Comparison of ENCODE assay signal across 16 mouse cellular contexts in the genomic region with DNA sequence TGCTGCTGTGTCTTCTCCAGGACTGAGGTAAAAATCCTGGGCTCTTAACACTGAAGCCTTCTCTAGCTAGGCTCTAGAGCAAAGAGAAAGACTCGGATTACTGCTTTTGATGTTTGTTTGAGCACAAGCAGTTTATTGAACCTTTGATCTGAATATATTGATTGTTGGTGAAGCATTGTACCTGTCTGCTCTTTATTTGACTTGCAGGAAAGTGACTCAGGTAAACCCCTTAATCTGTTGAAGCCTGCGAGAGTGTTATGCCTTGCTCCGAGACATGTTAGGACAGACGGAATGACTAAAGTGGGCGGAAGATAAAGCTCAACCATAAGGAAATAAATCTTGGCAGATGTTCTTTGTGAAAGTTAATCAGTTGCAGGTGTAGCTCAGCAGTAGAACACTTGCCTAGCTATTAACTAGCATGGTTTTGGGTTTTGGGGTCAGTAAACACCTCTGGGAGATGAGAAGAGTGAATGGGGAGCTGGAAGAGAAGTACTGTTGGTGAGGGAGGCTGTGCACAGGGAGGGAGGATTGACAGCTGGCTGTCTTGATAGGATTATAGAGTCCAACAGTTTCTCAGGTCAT.
"Had no signal": no experiment of that assay in that cellular context is flagged by ENCODE, and none has a peak within 500 bp of the region (broad histone marks: within the 10 kb centered on the region; RNA-seq: fewer than 3 reads in every experiment).

No protein-coding gene starts in this region.

- H3K9ac ChIP-seq: lung, embryonic 14.5 days; neural tube, embryonic 12.5 days had no signal

- H3K27ac ChIP-seq: kidney, postnatal 0 days; layer of hippocampus, adult 2 months; left cerebral cortex, adult 2 months; limb, embryonic 10.5 days; midbrain, embryonic 10.5 days; neural tube, embryonic 12.5 days had no signal

- H3K9me3 ChIP-seq: limb, embryonic 10.5 days; midbrain, embryonic 10.5 days; neural tube, embryonic 12.5 days had no signal

- DNase-seq: kidney, postnatal 4 days; lung, embryonic 14.5 days; lung, postnatal 10 days; lung, postnatal 4 days; midbrain, embryonic 14.5 days; right cerebral cortex, postnatal 4 days; spleen, adult 18-20 months; thymus, adult 2 months; thymus, postnatal 25 days had no signal

- H3K4me1 ChIP-seq: limb, embryonic 10.5 days; midbrain, embryonic 10.5 days; neural tube, embryonic 12.5 days had no signal

- H3K4me2 ChIP-seq: lung, embryonic 14.5 days; neural tube, embryonic 12.5 days had no signal

- H3K27me3 ChIP-seq: neural tube, embryonic 12.5 days had no signal

- ATAC-seq: intestine, embryonic 16.5 days had no signal

- H3K4me3 ChIP-seq: layer of hippocampus, adult 2 months; left cerebral cortex, adult 2 months; limb, embryonic 10.5 days; midbrain, embryonic 10.5 days; neural tube, embryonic 12.5 days had no signal
